Mouse (Mus musculus): ENCODE measurements around the gene Tulp3.
"Not testable (repeated sequence)": the region's sequence is repeated elsewhere in the genome, so short reads cannot be mapped to it uniquely, and the experiment has no call there.

Gene Tulp3

DNA sequence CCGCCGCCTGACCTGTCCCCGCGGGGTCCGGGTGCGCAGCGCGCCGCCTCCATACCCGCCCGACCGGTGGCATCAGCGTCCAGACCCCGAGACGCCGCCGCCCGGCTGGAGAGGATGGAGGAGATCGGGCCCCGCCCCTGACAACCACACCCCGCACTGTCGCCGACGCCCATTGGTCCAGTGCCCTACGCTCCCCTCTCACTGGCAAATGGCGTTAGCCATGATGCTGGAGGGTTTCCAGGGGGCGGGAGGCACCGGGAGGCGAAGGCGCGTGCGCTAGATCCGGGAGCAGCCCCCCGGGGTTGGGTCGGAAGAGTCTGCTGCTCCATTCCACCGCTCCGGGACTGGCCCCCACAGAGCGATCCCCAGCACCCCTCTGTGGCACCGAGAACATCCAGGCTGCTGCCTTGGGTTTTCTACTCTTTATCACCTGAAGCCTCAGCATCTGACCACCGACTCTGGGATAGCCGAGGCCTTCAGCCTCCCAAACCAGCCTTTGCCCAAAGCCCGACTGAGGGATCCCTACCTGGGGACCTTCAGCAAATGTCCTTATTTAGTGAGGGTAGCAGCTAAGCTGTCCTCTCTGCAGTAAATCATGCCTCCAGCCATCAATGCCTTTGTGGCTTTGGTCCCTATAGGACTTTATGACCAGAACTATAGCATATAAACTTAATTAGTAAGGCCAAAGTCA, at the start of gene Tulp3:
Gene Tulp3, minus strand, starts transcription at position 126 of the 691 bp plus-strand sequence.
- peak; percentile 99 for DNase-seq (ENCODE audit: low spot score)

DNA sequence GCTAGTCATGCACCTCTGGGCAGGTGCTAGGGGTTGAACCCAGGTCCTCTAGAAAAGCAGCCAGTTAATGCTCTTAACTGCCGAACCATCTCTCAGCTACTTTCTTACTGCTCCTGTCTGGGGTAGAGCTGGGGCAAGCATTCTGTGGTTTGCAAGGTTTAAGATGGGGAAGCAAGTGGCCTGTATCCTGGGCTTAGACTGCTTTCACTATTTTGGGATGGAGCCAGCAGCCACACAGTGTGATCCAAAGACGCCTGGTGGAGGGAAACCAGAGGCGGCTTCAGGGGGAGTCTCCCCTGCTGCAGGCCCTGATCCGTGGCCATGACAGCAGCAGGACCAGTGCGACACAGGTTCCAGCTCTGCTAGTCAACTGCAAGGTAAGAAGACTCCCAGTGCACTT, 49.1 kb upstream of the Tulp3 start:
- no peak for DNase-seq (ENCODE audit: low spot score)

DNA sequence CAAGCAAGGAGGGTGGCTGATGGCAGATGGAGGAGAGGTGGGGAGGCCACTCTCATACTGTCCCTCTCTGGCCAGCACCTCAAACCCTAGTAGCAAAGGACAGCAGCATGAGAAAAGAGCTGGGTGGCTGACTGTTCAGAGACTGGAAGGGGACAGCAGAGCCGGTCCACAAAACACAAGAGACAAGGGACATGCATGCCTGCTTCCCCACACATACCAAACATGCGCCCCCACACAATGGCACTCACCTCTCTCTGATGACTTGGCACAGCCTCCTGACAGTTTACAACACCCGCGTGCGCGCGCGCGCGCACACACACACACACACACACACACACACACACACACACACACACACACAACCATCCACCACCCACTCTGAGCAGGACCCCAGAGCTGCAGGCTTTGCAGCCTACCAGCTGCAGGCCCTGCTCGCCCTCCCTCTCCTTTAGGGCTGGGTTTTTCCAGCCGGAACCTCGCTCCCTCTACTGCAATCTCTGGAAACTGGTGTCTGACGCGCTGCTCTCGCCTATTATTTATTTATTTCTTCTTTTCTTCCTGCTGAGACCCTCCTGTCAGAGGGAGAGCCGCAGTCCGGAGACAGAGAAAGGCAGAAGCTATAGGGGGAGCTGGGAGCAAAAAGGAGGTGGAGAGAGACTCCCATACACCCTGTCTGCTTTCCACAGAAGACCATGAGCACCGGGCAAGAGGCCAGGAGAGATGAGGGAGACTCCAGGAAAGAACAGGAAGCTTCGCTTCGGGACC, 44.0 kb upstream of the Tulp3 start:
- DNase-seq (ENCODE audit: low spot score) = peak; percentile 84

GRCm38 (mm10) chr6:128398996-128399395, 43.3 kb upstream of the Tulp3 start, which contains the start of gene Nrip2:
Nrip2 (plus strand) TSS chr6:128399296.
- DNase-seq (ENCODE audit: low spot score) = no peak

GRCm38 (mm10) chr6:128397574-128398261, 42.1 kb upstream of the Tulp3 start:
- no peak for DNase-seq (ENCODE audit: low spot score)

DNA sequence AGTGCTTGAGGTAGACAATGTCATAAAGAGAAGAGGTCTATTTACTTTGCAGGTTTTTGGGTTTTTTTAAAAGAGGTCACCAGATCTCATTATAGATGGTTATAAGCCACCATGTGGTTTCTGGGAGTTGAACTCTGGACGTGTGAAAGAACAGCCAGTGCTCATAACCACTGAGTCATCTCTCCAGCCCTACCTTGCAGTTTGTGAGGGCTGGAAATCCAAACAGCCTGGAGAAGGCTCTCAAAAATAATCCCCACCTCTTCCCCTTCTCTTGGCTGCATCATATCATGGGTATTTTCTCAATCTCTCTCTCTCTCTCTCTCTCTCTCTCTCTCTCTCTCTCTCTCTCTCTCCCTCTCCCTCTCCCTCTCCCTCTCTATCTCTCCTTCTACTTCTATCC, 35.0 kb upstream of the Tulp3 start:
- no peak for DNase-seq (ENCODE audit: low spot score)

DNA sequence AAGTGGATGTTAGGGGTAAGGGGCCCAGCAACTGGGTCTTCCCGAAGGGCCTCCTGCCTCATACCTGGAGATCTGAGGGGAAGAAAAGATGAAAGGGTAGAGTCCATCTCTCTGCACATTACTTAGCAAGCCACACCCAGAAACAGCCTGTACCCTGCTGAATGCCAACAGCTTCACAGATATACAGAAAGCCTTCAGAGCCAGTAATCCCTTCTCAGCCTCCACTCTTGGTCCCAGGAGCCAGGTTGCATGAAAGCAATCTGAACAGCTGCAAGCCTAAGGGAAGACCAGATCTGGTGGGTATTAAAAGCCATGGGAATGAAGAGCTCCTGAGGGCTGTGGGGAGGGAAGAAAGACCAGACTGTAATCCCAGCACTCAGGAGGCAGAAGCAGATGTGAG, 33.5 kb upstream of the Tulp3 start:
- DNase-seq (ENCODE audit: low spot score) = no peak

DNA sequence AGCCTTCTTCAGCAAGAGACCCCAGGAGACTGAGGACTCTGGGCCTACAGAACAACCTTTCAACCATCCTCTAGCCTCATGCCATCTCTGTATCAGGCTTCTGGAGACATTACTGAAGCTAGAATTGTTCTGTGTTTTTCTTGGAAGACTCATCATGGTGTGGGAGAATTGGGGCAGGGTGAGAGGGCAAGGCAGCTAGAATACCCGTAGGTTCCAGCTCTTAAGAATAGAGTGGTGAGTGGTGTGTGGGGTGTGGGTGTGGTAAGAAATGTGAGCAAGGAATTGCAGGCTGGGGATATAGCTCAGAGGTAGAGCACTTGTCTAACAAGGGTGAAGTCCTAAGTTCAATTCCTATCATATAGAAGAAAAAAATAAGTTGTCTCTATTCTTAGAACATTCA, 29.4 kb upstream of the Tulp3 start:
- no peak for DNase-seq (ENCODE audit: low spot score)

DNA sequence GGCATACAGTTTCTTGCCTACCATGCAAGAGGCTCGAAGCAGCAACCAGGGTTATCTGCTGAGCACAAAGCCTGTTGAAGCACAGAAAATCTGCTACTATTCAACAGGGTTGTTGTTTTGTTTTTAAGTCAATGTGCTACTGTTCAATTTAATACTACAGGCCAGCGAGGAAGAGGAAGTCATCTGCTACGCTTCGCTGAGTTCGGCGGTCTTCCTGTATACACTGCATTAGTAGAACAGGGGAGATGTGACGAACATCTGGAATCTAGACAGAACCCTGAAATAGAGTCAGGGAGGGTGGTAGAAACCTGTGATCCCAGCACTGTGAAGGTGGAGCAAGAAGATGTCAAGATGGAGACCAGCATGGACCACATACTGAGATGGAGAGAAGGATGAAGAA, 28.1 kb upstream of the Tulp3 start:
- no peak for DNase-seq (ENCODE audit: low spot score)

- no peak for DNase-seq (ENCODE audit: low spot score)
Measured at GRCm38 (mm10) chr6:128381254-128381653, 25.6 kb upstream of the Tulp3 start.

- DNase-seq (ENCODE audit: low spot score) = not testable (repeated sequence)
Measured at GRCm38 (mm10) chr6:128380594-128381167, 25.0 kb upstream of the Tulp3 start.

GRCm38 (mm10) chr6:128379636-128380035, 24.0 kb upstream of the Tulp3 start:
- no peak for DNase-seq (ENCODE audit: low spot score)

GRCm38 (mm10) chr6:128376371-128377085, 20.9 kb upstream of the Tulp3 start:
- no peak for DNase-seq (ENCODE audit: low spot score)

DNA sequence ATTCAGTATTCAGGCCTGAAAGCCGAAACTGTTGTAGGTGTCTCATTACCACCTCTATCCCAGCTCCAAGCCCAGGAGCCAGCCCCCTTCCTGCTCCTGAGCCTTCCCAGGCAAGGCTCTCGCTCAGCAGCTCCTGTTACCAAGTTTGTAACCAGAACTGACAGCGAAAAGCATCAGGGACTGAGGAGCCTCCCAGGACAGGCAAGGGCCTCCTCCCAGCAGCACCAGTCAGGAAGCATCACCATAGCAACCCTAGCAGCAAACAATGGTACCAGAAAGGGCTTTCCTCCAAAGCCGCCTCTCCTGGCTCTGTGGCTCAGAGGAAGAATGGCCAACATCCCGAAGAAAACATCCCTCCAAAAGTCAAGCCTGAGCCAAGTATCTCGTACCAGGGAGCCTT, 19.5 kb upstream of the Tulp3 start, which contains the start of the genes Tex52 and Gm44596:
Gene Tex52, plus strand, starts transcription at position 265 of the 400 bp plus-strand sequence.
Gene Gm44596, plus strand, starts transcription at position 312 of the 400 bp plus-strand sequence.
- DNase-seq (ENCODE audit: low spot score) = no peak

DNA sequence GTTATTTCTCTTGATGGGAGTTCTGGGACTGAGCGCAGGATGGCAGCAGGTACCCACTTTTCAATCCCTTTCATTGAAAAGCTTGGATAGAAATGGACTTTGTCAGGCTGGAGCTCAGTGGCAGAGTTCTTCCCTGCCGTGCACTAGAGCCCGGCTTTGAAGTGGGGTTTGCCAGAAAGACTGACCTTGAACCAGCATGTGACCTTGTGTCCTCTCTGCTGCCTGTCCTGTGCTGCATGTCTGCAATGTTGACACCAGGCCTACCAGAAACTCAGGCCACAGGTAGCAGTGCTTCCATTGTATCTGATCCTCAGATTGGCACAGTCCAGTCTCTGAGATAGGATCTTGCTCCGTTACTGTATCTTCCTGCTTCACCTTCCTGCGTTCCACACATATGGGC, 14.4 kb upstream of the Tulp3 start:
- DNase-seq (ENCODE audit: low spot score) = no peak

DNA sequence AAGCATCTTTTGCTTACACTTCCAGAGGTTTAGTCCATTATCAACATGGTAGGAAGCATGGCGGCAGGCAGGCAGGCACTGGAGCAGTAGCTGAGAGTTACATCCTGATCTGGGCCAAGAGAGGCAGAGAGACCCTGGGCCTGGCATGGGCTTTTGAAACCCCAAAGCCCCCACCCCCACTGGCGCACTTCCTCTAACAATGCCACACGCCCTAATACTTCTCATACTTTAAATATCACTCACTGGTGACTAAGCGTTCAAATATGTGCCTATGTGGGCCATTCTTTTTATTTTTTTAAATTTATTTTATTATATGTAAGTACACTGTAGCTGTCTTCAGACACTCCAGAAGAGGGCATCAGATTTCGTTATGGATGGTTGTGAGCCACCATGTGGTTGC, 10.8 kb upstream of the Tulp3 start:
- DNase-seq (ENCODE audit: low spot score) = no peak

- DNase-seq (ENCODE audit: low spot score) = no peak
Measured at GRCm38 (mm10) chr6:128364721-128365120, 9.1 kb upstream of the Tulp3 start.

DNA sequence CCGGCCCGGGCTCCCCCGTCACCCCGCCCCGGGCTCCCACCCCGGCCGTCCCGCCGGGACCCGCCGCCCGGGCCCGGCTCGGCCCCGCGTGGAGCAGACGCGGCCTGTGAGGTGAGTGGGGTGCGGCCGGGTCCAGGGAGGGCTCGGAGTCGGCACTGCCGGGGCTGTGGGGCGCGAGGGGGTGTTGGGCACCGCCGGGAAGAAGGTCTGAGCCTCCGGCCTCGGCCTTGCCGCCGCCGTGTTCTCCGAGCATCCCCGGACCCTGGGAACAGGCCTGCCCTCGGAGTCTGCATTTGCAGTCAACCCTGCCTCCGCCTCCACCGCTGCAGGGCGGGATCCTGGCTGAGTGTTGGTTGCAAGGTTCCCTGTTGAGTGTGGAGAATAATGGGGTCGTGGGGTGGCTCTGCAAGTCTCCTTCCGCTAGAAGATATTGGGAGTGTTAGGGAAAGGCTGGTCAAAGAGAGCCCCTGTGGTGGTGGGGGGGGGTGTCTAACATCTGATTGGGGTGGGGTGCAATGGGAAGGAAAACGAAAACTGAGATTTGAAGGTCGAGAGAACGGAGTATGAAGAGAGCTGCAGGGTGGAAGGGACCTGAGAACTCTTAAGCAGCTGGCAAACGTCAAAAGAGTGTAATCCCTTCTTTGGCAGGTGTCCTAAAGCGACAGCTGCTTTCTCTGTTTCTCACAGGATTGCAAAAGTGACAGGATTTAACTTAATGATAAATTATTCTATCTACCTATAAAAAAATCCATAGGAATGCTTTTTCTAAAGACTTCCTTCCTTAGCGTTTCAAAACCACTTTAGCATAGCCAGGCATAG, 7.6 kb upstream of the Tulp3 start:
- DNase-seq (ENCODE audit: low spot score) = no peak

DNA sequence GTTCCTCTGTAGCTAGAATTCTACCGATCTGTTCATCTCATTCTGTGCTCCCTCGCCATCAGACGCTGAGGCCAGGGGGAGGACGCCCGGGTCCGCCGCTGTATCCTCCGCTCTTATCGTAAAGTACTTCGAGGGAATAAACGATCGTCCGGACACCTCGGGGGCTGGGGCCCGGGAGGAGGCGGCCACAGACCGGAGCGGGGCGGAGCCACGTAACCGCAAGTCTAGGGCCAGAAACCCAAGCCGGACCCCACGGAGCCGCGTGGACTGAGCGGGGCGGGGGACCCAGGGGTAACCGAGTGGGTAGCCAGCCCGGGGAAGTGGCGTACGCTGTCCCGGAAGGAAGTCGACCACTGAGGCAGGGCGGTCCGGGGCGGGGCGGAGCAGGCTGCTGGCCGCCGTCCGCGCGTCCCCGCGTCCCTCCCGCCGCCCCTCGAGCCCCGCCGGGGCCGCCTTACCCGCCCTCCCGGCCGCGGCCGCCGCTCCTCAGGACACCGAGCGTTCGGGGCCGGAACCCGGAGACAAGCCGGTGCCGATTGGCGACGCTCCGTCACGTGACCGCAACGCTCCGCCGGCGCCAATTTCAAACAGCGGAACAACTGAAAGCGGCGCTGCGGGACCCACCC, 6.8 kb upstream of the Tulp3 start, which contains the start of the genes Rhno1 and Foxm1:
Gene Rhno1, minus strand, starts transcription at position 531 of the 626 bp plus-strand sequence.
Gene Foxm1, plus strand, starts transcription at position 587 of the 626 bp plus-strand sequence.
- peak; percentile 91 for DNase-seq (ENCODE audit: low spot score)

DNA sequence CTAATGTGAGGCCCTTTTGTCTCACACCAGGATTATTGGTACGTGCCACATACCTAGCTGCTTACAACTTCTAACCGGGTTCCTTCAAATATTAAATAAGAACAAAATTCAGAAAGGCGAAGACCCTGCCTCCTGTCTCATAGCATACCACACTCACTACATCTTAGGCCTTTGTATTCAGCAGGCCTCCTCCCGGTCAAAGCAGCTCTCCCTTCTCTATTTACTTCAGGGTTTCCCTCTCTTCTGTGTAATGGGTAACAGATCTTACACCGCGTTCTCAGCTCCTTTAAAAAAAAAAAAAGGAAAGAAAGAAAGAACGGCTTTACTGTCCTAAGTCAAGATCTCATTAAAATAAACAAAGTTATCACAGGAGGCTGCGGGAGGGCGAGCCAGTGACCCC, 6.2 kb upstream of the Tulp3 start:
- no peak for DNase-seq (ENCODE audit: low spot score)
